Mouse (Mus musculus): ENCODE measurements around the gene B3galnt1.
"Not testable (repeated sequence)": the region's sequence is repeated elsewhere in the genome, so short reads cannot be mapped to it uniquely, and the experiment has no call there.

B3galnt1 gene

DNA sequence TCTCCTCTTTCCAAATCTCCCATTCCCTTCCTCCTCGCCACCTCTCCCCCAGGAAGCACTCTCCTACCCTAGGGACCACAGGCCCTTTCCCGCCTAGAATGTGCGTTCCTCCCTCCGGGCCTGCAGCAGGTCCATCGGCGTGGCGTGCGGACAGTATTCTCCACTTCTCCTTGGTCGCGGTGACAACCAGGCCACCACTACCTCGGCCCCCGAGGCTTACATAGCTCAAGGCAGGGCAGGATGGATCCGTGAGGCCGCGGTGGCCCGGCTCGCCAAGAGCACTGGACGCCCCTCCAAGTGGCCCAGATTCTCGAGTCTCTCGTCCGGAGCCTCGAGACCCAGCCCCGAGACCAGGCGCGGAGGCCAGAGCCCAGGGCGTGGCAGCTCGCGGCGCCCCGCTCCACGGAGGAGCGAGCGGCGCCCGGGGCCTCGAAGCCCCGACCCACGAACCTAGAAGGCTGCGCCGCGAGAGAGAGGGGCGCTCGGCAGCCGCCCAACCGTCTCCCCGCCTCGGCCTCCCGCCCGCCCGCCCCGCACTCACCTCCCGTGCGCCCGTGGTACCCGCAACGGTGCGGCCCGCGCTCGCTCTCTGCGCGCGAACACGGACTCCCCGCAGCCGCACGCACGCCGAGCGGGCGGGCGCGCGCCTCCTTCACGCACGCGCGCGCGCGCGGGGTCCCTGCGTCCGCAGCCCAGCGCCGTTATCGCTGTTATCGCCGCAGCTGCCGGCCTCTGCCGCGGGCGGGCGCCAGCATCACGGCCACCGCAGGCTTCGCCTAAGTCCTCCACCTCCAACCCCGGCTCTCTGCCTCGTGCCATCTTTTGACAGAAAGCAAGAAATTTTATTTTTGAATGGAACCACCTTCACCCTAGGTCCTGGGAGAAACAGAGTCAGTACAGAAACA lies at the start of gene B3galnt1:
Gene B3galnt1, minus strand, starts transcription at position 700 of the 905 bp plus-strand sequence.
- CTCF ChIA-PET = no interaction called here

DNA sequence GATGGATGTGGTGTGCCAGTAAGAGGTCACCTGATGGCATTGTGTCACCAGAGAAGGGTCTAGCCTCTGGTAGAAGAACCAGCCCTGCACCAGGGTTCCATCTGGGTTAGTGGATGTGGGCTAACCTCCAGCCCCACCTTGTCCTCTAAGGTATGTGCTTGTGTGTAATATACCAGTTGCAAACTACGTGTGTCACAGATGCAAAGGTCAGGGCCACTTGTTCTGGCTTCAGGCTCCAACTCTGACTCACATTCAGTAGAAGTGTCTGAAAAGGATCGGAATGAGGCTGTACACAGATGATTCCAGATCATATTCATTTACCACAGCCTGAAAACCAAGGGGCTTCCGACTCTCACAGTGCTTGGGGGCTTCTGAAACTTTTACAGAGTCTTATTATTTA lies 35.8 kb upstream of the B3galnt1 start:
- CTCF ChIA-PET = no interaction called here

DNA sequence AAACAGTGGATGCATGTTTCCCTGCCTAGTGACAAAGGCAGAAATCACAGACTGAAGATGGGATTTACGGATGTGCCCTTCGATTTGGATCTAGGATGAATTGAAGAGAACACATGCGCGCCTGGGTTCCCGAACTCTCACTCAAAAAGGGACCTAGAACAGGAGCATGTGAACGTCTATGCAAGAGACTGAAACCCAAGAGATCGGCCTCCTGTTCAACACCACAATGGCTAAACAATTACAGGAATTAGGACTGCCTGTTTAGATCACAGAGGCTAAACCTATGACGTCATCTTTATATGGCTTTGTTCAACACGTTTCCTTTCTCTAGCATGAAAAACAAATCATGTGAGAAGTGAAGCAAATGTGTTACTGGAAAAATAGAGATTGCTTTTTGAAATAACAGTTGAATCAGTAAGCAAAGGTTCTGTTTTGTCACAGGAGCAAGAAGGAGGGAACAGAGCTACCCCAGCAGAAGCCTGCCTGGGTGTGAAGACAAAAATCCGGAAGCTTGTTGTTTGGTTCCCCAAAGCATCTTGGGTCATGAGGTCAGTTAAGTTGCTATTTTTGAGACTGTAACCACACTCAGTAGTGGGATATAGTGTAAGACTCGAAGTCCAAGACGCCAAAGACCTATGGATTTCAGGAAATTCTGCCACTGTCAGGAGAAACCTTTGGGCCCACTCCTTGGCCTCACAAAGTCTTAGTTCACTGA lies 35.1 kb upstream of the B3galnt1 start:
- CTCF ChIA-PET = no interaction called here

DNA sequence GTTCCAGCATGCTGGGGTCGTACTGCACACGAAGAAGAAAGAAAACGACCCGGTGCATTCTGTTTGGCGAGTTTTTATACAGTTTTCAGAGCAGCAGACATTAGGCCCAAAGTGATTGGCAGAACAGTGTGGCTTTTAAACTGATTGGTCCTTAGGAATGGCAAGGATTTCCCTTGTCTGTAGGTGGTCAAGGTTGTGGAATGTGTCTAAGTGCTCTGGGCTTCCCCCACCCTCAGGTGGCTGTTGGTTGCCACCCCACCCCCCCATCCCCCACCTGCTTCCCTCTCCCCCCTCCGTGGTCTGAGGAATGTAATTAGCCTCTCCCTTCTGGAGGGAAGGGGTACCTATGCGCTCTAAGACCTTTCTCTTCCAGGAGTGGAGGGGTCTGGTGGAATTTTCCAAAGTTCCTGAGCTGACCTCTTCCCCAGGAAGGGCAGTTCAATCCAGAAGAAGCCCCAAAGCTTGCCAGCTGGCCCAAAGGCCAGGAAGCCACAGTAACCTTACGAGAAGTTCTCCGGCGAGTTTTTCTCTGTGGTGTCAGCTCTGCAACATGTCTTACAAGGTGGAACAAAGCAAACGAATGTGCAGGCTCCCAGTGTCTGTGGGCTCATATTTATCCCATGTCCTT lies 28.3 kb upstream of the B3galnt1 start:
- CTCF ChIA-PET = no interaction called here

DNA sequence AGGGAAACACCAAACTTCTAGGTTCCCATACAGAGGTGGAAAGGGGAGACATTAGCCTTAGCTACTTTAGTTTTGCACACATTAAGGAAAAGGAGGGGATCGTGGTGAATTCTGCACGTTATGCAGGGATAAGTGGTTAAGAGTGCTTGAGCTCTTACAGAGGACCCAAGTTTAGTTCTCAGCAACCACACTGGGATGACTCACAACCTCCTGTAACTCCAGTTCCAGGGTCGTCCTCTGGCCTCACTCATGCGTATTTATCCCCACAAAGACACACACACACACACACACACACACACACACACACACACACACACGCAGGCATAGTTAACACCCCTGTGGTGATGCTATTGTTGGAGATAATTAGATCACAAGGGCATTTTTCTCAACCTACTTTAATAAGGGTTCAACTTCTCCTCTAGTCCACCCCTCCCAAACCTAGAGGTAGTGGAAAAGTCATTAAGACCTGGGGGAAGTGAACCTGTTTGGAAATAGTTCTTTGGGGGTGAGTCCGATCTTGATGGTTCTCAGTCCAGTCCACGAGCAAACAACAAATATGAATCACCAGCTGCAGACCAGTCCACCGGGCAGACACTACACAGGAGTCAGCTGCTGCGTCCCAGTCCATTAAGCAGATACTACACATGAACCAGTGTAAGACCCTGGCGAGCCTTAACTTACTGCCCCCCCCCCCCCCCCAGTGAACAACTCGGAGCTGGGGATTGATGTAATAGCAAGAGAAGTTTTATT lies 27.6 kb upstream of the B3galnt1 start:
- CTCF ChIA-PET = no interaction called here

DNA sequence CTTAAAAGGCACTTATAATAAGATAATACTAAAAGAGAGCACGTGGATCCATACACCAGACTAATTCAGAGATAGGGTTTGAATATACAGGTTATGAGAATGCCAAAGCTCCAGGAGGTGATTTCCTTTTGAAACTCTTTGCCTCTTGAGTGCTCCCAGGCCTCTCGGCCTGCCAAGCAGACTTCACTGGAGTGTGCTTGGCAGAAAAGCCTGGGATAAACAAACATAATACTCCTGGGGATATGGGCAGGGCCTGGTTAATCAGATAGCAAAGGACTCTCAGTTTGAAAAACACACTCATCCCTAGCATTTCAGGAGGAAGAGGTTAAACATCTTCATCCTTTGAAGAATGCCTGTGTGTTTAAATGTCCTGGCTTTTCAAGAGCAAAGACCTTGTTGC lies 25.4 kb upstream of the B3galnt1 start:
- CTCF ChIA-PET = no interaction called here

DNA sequence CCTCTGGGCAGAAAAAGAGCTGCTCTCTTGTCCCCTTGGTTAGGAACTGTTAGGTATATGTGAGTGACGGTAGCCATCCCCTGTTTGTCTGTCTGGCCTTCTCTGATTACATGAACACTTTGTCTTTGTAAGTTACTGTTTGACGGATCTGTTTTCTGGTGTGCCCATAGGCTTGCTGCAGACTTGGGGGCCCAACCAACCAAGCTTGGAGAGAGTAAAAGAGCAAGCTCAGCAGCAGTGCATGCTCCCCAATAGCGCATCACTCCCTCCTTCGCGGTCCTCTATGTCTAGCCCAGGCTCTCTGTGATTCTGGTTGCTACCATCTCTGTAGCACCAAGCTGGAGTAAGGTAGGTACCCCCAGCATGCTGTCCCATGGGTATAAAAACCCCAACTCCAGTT lies 9.1 kb upstream of the B3galnt1 start:
- CTCF ChIA-PET = no interaction called here

DNA sequence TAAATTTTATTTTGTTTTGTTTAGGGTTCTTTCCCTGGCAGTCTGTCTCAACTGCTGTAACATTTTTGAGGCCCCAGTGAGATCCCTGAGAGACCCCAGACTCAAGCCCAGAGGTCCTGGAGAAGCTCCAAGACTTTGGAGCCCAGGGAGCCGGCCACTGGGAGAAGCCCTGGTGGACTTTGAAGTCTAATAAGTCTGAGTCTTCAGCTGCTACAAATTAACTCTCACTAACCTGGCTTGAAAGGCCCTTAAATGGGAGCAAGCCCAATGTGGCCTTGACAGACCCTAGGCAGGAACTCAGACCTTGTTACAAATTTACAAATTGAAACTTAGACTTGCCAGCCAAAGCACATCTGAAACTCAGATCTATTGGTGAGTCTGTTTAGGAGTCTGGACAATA lies 8.7 kb upstream of the B3galnt1 start:
- CTCF ChIA-PET = no interaction called here

DNA sequence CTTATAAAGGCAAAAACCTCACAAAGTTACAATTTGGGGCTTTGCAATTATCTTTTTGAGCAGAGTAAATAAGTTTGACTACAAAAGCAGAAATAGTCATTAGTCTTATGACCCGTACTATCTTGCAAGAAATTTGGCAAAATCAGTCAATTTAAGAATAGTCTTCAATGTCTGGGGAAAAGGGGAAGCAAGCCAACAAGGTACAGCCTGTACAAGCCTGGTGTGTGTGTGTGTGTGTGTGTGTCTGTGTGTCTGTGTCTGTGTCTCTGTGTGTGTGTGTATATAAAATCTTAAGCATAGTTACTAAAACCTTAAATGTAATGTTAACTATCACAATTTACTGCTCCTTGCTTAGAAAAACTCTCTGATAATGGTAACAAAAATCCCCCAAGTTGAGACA lies 8.2 kb upstream of the B3galnt1 start:
- CTCF ChIA-PET = no interaction called here

DNA sequence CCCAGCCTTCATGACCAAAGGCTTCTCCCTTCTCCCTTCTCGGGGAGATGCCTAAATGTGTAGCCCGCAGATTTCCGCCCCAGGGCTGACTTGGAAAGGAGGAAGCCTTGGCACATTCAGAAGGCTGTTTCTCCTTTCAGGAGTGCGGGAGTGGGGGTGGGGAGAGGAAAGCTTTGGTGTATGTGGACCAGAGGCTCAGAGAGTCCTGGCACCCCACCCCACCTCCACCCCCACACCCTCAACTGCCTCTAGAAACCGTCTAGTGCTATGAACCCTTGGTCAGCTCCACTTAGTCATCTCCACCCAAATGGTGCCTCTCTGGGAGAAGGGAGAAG lies 373 bp upstream of the B3galnt1 start:
- CTCF ChIA-PET = no interaction called here

DNA sequence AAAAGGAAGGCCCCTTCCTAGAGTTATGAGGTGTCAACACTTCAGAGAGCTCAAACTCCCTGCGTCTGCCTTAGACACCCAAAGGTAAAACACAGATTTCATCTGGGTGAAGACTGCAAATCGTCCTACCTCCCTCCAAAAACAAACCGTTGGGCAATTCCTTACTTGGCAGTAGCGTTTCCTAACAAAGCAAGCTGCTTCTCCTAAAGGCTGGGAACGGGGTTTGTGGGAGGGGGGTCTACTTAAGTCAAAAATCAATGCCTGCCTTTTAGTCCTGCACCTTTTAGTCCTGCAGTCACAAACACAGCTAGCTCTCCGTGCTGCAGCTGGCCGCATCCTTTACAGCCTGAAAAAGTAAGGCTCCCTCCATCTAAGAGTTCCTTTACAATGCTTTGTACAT lies 944 bp downstream of the B3galnt1 start:
- CTCF ChIA-PET = no interaction called here

DNA sequence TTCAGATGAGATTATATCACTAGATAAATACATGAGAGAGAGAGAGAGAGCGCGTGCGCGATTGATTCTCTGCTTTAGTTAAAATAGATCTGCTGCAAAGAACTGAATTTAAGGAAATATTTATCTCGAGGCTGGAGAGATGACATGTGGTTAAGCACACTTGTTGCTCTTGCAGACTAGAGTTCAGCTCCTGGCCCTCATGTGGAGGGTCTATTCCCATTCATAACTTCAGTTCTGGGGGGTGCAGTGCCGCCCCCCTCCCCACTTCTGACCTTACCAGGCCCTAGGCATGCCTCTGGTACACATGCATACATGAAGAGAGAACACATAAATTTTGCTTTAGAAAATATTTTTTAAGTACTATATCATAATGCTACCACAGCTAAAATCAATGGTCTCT lies 1.5 kb downstream of the B3galnt1 start:
- CTCF ChIA-PET = no interaction called here

DNA sequence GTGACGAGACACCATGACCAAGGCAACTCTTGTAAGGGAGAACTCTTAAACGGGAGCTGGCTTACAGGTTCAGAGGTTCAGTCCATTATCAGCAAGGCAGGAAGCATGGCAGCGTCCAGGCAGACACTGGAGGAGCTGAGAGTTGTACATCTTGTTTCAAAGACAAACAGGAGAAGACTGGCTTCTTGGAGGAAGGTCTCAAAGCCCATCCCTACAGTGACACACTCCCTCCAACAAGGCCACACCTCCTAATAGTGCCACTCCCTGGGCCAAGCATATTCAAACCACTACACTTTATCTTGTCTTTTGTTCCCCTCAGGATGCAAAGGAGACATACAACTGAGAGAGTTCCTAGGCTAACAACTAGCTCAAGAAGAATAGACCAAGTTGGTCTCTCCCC lies 2.6 kb downstream of the B3galnt1 start:
- CTCF ChIA-PET = no interaction called here

DNA sequence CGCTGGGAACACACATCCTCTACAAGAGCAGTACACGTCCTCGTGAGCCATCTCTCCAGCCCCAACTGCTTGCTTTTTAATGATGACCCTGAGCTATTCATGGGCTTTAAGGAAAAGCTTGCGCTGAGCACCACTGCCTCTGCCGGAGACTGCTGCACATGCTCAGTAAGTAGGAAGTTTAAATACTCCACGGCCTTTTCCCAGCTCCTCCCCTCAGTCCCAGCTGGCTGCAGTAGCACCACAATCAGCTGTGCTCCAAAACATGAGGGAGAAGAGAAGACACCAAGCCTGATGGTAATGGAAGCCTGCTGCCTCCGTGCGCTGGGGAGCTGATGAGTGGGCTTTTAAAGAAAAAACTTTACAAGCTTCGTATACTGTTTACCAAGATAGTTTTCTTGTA lies 4.7 kb downstream of the B3galnt1 start:
- CTCF ChIA-PET = no interaction called here

DNA sequence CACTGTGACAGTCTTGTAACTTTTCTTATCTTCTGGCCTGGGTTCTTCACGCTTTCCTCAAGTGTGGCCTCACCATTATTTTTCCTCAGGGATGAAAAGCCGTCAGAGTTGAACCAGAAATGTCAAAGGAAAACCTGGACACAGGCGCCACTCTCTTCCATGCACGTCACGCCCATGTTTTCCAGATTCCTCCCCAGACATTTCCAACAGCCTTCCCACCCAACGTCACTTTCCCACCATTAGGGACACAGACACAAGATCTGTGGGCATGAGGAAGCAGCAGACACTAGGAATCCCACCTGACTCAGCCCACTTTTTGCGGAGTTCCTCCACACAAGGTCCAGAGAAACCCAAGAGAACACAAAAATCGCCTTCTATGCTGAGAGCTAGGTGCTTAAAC lies 5.3 kb downstream of the B3galnt1 start:
- CTCF ChIA-PET = no interaction called here

DNA sequence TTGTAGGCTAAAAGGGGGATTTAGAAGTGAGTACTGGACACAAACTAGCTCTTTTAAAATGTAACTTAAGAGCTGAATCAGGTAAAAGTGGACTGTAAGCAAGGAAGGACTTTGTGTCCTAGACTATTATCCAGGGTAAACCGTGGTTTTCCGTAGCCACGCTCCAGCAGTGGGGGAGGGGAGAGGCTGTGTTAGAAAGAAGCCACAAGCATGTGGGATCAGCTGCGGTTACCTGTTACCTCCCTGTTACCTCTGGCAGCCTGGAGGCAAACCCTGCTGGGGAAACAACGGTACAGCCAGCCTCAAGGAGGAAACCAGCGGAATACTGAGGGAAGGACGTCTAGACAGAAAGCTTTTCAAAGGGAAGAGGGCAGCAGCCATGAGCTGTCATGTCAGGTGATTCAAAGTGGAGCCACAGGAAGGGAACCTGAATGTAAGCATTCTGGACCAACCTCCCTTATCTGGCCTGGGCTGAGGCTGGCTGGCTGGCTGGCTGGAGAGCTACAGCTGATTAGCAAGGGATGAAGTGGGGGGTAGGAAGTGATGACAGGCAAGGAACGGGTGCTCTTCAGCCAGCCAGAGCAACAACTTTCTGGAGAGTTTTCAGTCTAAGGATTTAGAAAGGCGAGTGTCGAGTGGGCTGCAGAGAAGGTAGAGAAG lies 10.5 kb downstream of the B3galnt1 start:
- CTCF ChIA-PET = no interaction called here

DNA sequence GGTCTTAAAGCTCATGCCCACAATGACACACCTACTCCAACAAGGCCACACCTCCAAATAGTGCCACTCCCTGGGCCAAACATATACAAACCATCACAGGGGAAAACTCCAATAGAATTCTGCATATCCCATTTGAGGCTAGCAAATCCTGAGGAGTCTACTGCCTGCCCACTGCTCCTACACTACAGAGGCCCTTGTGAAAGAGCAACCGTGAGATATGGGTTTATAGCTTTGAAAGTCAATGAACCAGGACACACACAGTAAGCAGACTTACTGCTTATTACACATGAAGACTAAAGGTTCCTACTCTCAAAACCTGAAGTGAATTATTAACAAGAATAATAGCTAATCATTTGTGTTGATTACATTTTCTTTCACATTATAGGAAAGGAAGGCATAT lies 15.0 kb downstream of the B3galnt1 start:
- CTCF ChIA-PET = no interaction called here

DNA sequence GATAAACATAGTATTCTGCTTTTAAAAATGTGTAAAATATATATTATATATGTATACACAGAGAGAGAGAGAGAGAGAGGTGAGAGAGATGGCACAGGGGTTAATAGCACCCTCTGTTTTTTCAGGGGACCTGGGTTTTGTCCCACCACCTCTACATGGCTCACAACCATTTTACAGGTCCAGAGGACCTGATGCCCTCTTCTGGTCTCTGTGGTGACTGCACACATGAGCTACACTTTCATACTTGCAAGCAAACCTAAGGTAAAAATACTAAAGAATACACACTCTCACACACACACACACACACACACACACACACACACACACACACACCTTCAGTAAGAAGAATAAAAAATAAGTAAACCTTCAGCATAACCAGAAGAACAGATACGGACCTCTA lies 20.0 kb downstream of the B3galnt1 start:
- CTCF ChIA-PET = no interaction called here

DNA sequence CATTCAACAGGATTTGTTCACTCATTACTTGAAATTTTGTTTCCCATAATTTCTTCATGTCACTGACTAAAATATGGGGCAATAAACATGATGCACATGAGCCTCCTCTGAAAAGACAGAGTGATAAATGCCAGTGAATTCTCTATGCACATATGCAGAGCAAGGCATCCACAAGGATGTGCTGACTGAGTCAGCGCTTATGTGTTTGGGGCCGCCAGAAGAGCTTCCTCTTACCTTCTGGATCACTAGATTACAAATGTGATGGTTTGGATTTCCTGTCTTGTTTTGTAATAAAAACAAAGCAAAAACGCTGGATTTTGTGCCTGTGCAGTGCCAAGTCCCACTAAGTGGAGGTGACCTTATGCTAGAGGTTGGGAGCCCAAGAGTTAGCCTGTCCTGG lies 22.0 kb downstream of the B3galnt1 start:
- CTCF ChIA-PET = no interaction called here

DNA sequence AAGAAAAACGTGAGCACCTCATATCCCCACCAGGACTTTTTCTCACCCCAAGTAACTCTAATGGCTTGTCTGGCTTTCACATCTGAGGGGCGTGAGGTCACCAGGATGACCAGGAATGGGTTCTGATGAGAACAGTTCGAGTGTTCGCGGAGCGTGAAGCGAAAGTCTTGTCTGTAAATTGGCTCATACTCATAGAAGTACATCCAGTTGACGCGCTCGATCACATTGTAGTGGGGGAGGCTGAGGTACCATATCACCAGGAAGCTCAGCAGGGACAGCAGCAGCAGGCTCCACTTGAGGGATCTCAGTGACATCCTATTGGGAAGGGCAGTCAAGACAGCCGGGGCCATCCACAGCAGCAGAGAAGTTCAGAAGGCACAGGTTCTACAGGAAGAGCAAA lies 23.2 kb downstream of the B3galnt1 start:
- CTCF ChIA-PET = no interaction called here

DNA sequence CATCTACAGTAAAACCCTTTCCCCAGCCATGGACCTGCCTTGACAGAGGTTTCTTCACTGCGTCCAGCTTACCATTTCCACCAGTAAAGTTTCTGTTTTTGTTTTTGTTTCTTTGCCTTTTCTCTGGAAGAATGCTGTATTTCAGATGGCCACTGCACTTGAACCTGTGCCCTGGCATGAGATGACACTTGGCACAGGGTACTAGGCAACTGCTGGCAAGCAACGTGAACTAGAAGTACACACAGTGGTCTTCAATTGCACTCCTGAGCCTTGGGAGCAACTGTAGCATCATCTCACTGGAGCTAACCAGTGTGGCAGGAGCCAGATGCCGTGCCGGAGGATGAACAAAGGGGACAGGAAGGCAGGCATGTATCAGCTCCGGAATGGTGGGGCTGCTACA lies 26.2 kb downstream of the B3galnt1 start:
- CTCF ChIA-PET = no interaction called here

DNA sequence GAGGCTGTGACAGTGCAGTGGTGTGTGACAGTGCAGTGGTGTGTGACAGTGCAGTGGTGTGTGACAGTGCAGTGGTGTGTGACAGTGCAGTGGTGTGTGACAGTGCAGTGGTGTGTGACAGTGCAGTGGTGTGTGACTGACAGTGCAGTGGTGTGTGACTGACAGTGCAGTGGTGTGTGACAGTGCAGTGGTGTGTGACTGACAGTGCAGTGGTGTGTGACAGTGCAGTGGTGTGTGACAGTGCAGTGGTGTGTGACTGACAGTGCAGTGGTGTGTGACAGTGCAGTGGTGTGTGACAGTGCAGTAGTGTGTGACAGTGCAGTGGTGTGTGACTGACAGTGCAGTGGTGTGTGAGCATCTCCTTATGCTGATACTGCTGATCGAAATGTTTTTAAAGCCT lies 33.2 kb downstream of the B3galnt1 start:
- CTCF ChIA-PET = not testable (repeated sequence)

All from spleen, embryonic (tissue).